Mouse (Mus musculus): ENCODE data around the gene Fam72a. TPM values are rescaled to one million over a fixed set of nuclear protein-coding genes. Genes with fewer than 3 reads are reported as not detected.

Fam72a gene
- total RNA-seq (2015; ENCODE audit: low replicate concordance), result 3.1 TPM in 1 of 2 replicates, not detected in the other
- 0.43 TPM in 1 of 2 replicates, not detected in the other for total RNA-seq (2017; ENCODE audit: low replicate concordance)

- ATAC-seq (replicated peaks; ENCODE audit: low FRiP score, poor library complexity, severe bottlenecking), result peak; percentile 88
Measured at GRCm38 (mm10) chr1:131527281-131528080, at the start of gene Fam72a, which contains the start of gene Srgap2. Gene Fam72a (plus strand): TSS chr1:131527903. Gene Srgap2 (minus strand): TSS chr1:131527352.

DNA sequence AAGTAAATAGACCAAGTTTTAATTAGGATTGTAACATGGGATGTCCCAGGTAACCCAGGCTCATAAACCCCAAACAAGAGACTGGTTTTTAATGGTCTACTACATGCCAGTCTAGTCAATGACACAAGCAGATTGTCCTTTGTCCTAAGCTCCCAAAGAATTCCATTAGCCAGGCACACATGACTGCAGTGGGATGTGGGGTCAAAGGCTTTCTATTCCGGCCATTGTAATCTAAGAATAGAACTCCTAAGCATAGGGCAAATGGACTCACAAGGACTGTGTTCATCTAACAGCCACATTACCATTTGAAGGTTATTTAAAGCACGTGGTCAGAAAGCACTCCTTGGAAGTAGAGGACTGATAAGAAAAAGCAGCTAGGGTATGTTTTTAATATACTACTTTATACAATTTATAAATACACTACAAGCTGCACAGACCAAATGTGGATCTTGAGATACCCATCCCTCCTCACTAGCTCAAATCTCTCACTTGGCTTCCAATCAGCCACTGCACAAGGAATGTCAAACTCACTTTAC lies 48.9 kb upstream of the Fam72a start:
- no peak for ATAC-seq (replicated peaks; ENCODE audit: low FRiP score, poor library complexity, severe bottlenecking)

DNA sequence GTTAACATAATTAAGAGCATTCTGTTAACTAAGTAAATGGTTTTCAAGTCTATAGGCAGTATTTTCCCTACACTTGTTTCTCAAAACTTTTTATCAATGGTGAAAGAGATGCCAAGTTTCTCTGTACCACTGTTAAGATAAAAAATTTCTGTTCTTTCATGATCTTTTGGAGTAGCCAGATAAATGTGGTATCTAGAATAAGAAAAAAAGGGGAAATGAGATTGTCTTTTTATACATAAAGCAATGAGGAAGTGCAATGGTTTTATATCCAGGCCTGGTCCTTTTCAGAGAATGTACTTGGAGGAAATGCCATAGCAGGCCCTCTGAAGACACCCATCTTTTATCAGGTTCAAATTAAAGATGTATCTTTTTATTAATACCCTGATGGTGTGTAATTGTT lies 46.3 kb upstream of the Fam72a start:
- no peak for ATAC-seq (replicated peaks; ENCODE audit: low FRiP score, poor library complexity, severe bottlenecking)

DNA sequence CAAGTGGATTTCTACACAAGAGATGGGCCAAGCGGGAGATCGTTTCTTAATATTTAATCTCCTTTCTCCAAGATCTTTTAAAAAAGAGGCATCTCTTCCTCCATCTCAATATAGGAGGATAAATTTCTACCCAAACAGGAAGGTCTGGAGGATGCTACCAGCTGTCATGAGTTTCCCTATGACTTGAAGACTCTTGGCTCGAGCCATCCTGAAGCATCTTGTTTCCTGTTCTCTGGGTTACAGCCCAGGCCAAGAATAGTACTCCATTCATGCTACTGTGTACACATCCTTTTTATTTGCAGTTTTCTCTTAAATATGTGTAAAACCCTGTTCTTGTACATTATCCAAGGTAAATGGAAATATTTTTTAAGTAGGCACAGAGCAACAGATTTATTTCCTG lies 45.5 kb upstream of the Fam72a start:
- ATAC-seq (replicated peaks; ENCODE audit: low FRiP score, poor library complexity, severe bottlenecking), result no peak

GRCm38 (mm10) chr1:131486094-131486850 lies 41.4 kb upstream of the Fam72a start:
- ATAC-seq (replicated peaks; ENCODE audit: low FRiP score, poor library complexity, severe bottlenecking), result no peak

GRCm38 (mm10) chr1:131489312-131489711 lies 38.4 kb upstream of the Fam72a start:
- ATAC-seq (replicated peaks; ENCODE audit: low FRiP score, poor library complexity, severe bottlenecking), result no peak

DNA sequence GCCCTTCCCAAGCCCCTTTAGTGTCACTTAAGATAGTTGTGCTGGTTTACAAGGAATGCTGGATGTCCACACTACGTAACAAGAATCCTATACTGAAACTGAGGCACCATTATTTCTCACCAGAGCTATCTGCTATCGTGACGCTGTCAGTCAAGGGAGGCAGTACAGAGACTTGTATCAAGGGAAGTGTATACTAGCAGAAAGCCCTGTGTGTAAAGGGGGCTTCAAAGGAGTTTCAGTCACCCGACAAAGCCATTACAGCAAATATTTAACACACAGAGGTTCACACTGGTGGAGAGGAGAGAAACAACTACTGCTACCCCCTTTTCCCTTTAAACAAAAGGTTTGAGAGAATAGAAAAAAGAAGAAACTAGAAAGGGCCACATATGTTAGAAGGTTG lies 36.1 kb upstream of the Fam72a start:
- no peak for ATAC-seq (replicated peaks; ENCODE audit: low FRiP score, poor library complexity, severe bottlenecking)

- ATAC-seq (replicated peaks; ENCODE audit: low FRiP score, poor library complexity, severe bottlenecking), result no peak
Measured at GRCm38 (mm10) chr1:131492360-131492759, 35.3 kb upstream of the Fam72a start.

DNA sequence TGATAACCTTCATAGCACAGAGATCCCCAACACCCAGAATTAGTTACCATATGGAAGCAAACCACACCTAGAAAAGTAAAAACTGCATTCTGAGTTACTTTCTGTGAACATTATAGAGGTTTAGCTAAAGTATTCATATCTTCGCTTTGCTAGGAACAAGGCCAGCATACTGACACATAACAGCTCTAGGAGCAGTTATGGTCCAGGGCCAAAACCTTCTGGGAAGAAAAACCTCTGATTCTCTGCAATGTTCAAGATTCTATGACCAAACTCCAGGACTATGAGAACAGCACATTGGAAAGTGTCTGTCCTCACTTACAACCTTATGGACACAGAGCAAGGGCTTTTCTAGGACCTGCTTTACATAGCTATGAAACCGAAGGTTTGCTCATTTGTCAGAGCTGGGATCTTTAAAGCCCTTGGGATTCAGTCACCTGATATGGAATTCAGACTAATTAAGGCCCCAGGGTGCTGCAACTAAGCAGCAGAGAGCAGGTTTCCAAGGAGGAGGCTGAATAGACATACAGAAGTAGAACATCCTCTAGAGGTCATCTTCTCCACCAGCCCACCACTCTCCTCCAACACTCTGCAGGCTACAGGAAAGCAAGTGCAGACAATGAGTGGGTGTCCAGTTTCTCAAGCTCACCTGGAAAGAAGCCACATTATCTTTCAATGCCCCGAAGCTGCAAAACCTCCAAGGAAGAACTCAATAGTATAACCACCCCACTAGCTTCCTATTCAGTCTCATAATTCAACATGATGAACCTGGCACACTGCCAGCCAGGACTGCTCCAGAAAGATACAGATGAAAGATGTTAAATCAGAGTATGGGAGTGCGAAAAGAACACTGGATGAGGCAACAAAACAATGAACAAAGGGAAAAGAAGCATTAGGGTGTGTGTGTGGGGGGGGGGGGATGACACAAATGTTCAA lies 33.5 kb upstream of the Fam72a start:
- ATAC-seq (replicated peaks; ENCODE audit: low FRiP score, poor library complexity, severe bottlenecking), result no peak

GRCm38 (mm10) chr1:131498231-131498630 lies 29.5 kb upstream of the Fam72a start:
- no peak for ATAC-seq (replicated peaks; ENCODE audit: low FRiP score, poor library complexity, severe bottlenecking)

- no peak for ATAC-seq (replicated peaks; ENCODE audit: low FRiP score, poor library complexity, severe bottlenecking)
Measured at GRCm38 (mm10) chr1:131501681-131502080, 26.0 kb upstream of the Fam72a start.

- ATAC-seq (replicated peaks; ENCODE audit: low FRiP score, poor library complexity, severe bottlenecking), result no peak
Measured at GRCm38 (mm10) chr1:131511131-131511530, 16.6 kb upstream of the Fam72a start.

DNA sequence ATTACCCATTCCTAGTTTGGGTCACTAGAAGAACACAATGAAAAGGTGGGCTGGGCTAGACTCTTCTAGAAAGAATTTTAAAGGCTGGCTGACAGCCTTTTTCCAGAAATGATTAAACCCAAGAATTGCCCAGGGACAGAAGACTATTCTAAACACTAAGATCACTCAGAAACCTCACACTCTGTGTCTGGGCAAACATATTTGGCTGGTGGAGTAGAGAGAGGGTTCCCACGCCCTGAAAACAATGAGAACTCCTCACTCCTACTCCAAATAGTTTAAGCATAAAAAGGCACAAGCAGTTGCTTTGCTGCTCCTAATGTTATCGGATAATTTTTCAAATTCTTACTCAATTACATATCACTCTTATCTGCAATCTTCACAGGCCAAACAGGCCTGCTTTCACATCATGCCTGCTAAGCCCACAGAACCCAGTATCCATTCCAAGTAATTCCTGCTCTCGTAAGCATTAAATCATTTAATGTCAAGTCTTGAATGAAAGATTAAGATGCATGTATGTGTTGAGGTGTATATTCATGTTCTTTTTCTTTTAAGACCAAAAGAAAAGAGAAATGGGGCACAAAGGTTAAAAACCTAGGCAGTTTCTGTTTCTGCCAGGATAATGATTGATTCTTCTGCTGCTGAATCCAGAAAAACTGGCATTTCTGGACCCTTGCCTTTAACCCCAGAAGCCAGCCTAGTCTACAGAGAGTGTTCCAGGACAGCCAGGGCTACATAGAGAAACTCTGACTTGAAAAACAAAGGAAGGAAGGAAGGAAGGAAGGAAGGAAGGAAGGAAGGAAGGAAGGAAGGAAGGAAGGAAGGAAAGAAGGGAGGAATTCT lies 15.8 kb upstream of the Fam72a start:
- no peak for ATAC-seq (replicated peaks; ENCODE audit: low FRiP score, poor library complexity, severe bottlenecking)

DNA sequence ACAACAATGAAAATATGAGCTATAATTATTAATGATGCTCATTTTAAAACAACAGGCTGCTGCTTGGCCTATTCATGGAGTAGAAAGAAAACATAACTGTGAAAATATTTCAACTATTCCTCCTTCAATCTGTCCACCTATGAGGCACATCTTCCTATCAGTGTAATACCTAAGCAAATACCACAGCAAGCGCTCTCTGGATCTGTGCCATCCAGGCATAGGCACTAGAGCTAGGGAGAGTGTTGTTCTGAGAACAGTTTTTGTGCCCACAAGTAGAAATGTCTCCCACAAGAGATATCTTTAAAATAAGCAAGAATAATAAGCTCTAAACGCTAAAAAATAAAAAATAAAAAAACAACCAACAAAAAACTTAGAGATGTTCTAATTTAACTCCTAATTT lies 14.6 kb upstream of the Fam72a start:
- no peak for ATAC-seq (replicated peaks; ENCODE audit: low FRiP score, poor library complexity, severe bottlenecking)

- ATAC-seq (replicated peaks; ENCODE audit: low FRiP score, poor library complexity, severe bottlenecking), result no peak
Measured at GRCm38 (mm10) chr1:131514197-131514596, 13.5 kb upstream of the Fam72a start.

GRCm38 (mm10) chr1:131516588-131516987 lies 11.1 kb upstream of the Fam72a start:
- no peak for ATAC-seq (replicated peaks; ENCODE audit: low FRiP score, poor library complexity, severe bottlenecking)

- ATAC-seq (replicated peaks; ENCODE audit: low FRiP score, poor library complexity, severe bottlenecking), result no peak
Measured at GRCm38 (mm10) chr1:131523794-131524193, 3.9 kb upstream of the Fam72a start.

DNA sequence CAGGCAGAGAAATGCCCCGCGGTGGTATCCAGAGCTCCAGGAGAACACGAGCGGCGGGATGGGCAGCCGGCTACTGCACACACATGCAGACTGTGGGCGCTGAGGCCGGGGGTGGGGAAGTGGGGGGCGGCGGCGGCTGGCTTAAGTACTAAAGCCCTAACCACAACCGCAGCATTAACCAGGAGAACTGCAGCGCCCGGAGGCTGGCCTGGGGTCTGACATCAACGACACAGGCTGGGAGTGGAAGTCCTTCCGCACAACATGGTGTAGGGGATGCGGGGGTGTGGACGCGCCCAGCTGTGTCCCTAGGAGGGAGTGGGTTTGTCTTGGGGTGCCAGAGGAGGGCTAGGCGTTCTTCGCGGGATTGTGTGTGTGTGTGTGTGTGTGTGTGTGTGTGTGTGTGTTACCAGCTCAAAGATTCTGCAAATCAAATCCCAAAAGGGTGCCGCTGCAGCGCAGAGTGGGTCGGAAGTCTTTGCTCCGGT lies 2.6 kb upstream of the Fam72a start:
- ATAC-seq (replicated peaks; ENCODE audit: low FRiP score, poor library complexity, severe bottlenecking), result no peak

All from erythroblast, adult 5-6 weeks (primary cell).